Mouse (Mus musculus): ENCODE data around the gene Tmprss9. TPM values are rescaled to one million over a fixed set of nuclear protein-coding genes. Genes with fewer than 3 reads are reported as not detected.

Gene Tmprss9
- total RNA-seq, 2 experiments from 2014 or later: 0.40 to 0.62 TPM

DNA sequence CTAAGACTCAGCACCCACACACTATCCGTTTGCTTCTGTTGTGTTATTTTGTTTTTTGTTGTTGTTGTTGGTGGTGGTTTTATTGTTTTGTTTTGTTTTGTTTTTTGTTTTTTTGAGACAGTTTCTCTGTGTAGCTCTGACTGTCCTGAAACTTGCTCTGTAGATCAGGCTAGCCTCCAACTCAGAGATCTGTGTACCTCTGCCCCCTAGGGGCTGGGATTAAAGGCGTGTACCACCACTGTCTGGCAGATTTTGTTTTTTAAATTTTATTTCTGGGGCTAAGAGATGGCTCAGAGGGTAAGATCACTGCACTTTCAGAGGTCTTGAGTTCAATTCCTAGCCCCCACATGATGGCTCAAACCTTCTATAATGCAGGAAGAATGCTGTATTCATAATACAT lies 9.3 kb downstream of the Tmprss9 start:
- no peak for DNase-seq (ENCODE audit: extremely low spot score in 1 of 2, low spot score in 1 of 2)

DNA sequence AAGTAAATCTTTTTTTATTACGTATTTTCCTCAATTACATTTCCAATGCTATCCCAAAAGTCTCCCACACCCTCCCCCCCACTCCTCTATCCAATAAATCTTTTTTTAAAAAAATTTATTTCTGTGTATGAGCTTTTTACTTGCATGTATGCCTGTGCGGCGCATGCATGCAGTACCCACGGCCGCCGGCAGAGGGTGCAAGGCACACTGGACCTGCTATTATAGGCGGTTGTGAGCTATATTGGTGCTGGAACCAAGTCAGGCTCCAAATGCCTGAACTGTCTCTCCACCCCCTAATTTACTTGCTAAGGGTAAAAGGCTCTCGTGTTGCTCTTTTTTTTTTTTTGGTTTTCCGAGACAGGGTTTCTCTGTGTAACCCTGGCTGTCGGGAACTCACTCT lies 9.7 kb downstream of the Tmprss9 start:
- DNase-seq (ENCODE audit: extremely low spot score in 1 of 2, low spot score in 1 of 2): peak in 1 of 2 experiments; percentile 71

DNA sequence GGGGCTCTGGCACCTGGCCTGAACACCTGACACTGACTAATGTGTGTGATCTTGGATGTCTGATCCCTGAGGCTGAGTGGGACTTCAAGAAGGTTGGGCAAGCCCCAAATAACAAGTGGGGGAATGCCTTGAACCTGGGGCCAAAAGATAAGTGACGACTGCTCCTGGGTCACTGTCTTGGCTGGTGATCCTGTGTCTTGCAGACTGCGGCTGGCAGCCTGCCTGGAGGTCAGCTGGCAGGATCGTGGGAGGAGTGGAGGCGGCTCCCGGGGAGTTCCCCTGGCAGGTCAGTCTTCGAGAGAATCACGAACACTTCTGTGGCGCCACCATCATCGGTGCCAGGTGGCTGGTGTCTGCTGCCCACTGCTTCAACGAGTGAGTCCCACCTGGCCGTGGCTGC lies 15.5 kb downstream of the Tmprss9 start:
- DNase-seq (ENCODE audit: extremely low spot score in 1 of 2, low spot score in 1 of 2): no peak

DNA sequence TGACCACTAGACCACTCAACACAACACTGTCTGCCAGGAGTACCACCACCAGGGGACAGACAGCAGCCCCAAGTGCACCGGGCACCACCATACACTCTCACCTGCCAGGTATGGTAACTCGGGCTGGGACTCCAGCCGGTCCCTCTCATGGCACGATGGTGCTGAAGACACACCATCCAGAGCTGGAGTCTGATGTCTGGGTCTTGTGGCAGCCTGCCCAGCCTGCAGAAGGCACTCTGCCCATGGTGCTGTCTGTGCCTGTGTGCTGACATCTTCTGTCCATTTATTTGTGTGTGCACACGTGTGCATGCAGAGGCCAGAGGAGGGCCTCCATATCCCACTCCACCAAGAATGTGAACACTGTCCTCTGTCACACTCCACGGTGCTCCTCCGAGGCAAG lies 23.5 kb downstream of the Tmprss9 start:
- DNase-seq (ENCODE audit: extremely low spot score in 1 of 2, low spot score in 1 of 2): no peak

DNA sequence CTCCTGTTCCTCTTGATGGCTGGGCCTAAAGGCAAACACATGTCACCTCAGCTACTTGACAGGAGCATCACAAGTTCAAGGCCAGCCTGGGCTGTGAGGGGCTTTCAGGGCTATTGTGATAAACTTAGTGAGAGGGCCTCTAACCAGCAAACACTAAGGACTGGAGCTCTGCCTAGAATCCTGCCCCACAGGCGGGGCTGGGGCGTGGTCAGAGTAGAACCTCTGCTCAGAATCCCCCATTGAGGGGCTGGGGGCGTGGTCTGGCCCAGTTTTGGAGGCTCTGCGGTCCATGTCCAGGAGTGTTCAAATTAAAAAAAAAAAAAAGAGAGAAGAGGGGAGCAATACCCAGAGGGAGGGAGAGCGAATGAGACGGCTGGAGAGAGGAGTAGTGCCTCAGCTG lies 24.0 kb downstream of the Tmprss9 start:
- no peak for DNase-seq (ENCODE audit: extremely low spot score in 1 of 2, low spot score in 1 of 2)

DNA sequence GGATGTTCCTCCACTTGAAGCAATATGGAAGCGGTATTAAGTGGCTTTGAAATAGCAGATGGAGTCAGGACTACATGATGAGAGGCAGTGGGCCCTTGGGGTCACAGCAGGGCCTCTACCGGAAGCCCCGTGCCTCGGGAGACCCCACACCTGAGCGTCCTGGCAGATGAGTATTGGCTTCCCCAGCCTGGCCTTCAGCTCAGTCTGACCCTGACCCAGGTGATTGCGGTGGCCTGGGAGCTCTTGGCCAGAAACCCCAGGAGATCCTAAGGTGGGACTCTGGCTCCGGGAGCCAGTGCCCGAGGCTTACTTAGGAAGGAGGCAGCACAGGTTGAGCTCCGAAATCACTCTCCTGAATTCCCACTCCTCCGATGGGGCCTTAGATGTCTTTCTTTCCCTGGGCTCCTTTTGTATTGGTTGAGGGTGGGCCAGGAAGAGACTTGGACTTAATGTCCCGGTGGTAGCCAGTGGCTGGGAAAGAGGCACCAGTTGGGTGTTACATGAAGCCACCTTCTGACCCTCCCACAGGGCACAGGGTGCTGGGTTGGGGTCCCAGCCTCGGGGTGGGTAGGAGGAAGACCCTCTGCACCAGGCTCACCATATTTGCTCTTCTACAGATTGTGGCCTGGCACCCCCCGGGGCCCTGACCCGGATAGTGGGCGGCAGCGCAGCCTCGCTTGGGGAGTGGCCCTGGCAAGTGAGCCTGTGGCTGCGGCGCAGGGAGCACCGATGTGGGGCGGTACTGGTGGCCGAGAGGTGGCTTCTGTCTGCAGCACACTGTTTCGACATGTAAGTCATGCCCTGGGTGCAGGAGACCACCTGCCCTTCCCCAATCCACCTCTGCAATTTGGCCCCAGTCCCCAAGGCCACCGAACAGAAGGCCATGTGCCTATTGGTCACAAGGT lies 25.2 kb downstream of the Tmprss9 start:
- DNase-seq (ENCODE audit: extremely low spot score in 1 of 2, low spot score in 1 of 2): no peak

DNA sequence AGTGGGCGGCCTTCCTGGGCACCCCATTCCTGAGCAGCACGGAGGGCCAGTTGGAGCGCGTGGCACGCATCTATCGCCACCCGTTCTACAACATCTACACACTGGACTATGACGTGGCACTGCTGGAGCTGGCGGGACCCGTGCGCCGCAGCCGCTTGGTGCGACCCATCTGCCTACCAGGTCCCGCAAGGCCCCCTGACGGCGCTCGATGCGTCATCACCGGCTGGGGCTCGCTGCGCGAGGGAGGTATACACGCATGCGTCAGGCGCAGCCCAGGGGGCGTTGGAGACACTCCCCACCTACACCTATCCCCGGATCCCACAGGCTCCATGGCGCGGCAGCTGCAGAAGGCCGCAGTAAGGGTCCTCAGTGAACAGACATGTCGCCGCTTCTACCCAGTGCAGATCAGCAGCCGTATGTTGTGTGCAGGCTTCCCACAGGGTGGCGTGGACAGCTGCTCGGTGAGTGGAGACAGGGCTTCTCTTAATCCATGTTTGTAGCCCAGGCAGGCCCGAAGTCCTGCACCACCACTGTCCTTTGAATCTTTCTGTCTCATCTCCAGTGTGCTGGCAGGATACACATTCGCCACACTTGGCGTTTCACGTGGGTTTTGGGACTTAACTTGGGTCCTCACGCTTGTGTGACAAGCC lies 26.3 kb downstream of the Tmprss9 start:
- DNase-seq (ENCODE audit: extremely low spot score in 1 of 2, low spot score in 1 of 2): peak; percentile 48 to 51

DNA sequence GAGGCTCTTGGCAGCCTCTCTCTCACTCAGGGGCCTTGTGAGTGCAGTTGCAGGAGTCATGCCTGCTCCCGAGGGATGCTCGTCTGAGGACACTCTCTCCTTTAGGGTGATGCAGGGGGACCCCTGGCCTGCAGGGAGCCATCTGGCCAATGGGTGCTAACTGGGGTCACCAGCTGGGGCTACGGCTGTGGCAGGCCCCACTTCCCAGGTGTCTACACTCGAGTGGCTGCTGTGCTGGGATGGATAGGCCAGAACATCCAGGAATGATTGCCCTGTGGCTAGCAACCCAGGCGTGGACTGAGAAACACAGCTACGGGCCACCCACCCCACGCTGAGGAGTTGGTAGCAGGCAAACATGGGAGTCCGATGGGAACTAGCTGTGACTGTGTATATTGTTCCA lies 27.4 kb downstream of the Tmprss9 start:
- DNase-seq (ENCODE audit: extremely low spot score in 1 of 2, low spot score in 1 of 2): no peak

DNA sequence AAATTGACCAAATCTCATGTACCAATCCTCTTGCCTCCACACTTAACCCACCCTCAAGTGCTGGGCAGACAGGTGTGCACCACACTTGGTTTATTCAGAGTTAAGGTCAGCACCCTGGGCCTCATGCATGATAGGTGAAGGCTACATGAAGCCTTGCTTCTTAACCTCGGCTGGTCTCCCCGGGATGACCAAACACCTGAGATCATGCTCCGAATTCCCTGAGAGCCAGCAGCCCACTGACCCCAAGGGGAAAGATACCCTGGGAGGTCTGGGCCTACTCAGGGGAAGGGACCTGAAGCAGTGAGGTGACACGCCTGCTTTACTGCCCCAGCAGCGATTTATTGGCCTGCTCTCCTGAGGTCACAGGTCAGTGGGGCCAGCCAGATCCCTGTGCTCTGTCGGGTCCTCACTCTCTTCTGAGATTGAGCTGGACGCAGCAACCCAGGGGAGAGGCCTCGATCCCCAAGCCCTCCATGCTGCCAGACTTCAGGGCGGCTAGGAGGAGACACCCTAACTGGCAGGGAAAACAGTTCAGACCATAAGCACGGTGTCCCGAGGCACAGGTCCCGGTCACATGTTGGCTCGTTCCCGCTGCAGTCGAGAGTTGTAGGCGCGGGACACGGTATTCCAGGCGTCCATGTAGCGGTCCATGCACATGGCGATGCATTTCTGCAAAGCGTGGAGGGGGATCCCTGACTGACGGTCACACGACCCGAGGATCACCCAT lies 28.1 kb downstream of the Tmprss9 start:
- no peak for DNase-seq (ENCODE audit: extremely low spot score in 1 of 2, low spot score in 1 of 2)

DNA sequence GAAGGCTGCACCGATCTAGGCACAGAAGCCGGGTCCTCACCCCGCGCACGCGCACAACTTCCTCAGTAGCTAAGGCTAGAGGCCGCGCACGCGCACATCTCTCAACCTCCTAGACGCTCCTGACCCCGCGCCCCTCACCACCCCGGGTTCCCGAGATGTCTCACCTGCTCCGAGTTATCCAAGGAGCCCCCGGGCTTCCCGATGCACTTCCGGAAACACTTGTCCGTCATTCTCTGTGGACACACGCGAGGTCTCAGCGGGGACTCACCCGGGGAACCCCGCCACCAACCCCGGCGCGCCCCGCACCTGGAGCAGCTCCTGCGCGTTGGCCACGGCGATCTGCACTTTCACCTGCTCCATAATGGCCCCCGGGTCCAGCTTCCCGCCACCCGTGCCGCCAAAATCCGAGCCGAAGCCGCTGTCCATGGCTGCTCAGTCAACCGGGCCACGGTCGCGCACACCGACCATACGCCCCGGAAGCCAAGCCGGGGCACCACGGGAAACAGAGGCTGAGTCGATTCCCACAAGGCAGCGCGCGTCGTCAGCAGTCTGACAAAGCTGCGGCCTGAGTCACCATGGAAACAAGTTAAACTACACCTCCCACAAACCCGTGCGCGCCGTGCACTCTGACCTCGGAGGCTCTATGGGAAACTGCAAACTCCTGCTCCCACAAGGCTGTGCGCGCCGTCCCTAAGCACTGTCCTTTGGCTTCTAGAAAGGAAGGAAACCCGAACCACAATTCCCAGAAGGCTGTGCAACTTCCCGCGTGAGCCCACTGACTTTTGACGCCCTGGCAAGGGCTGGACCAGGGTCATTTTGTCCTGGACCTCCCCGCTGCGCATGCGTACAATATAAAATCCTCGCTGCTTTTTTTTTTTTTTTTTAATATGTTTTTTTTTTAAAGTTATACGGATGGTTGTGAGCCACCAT lies 28.9 kb downstream of the Tmprss9 start, which contains the start of gene Timm13:
Timm13 (minus strand) TSS at position 652 of the 930 bp plus-strand sequence.
- peak; percentile 89 to 92 for DNase-seq (ENCODE audit: extremely low spot score in 1 of 2, low spot score in 1 of 2)

DNA sequence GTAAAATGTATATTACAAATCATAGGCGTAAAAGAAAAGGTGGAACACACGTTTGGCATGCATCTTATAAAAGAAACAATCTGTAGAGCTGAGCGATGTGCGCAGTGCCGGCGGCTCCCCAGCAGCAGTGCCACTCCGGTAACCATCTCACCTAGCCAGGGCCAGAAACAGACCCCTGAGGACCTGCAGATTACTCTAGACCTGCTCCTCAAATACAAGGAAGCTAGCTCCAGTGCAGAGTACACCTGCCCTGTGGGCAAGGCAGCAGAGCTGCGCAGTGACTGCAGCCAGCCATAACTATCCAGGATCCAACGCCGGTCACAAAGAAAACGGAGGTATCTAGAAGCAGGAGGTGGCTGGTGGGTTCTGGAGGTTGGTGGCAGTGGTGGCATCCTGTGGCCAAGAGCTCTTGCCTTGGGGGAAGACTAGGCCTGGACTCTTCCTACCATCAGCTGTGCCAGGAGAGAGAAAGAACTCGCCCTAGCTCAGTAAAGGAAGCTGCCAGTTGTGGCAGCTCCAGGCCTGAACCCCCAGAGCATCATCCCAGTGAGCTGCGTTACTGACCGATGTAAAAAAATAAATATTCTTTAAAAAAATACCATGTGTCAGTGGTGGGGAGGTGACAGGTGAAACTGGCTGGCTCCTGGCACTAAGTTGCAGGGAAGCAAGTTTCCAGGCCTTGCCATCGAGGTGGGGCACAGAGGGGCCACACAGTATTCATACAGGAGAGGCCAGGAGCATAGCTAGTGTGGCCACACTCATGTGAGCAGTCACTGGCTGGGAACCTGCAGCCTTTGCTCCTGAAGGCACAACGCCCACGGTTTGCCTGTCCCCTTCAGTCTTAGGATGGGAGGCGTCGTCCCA lies 30.0 kb downstream of the Tmprss9 start:
- DNase-seq (ENCODE audit: extremely low spot score in 1 of 2, low spot score in 1 of 2): no peak

DNA sequence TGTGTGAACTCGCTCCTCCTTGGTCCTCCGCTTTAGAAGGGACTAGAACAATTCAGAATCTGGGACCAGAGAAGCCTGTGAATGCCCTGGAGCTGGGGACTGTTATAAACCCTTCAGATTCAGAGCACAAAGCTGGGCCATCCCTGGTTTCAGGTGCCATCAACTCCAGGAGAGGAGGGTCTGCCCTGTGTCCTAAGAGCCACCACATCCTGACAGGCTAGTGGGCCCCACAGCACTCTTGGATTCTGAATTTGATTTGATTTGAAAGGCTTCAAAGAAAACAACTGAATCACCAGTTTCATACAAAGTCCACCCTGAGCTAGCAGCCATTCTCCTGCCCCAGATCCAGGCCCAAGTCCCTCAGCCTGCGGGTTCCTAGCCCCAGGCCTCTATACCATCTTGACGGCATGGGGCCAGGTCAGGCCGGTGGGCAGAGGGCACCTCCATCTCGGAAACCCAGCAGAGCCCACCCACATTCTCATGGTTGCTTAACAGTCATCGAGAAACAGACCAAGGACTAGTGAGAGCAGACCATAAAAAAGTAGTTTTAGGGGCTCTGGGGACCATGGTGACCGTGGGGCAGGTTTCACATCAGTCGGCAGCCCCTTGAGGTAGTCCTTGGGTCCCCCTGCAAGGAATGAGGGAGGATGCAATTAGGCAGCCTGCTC lies 30.8 kb downstream of the Tmprss9 start:
- no peak for DNase-seq (ENCODE audit: extremely low spot score in 1 of 2, low spot score in 1 of 2)

DNA sequence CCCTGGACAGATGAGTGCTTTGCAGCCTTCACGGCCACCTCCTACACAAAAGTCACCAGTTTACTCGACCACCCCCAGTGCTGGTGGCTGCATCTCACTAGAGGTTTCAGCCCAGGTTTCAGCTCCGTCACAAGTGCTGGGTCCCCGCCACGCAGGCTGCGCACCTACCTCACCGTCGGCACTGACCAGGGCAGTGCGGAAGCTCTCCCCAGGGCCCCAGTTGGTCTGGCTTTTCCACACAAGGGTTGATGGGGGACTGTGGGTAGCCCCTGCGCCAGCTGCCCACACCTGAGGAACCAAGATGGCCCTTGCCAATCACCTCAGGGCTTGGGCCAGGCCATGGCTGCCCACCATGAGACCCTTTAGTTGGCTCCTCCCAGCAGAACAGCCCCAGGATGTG lies 31.6 kb downstream of the Tmprss9 start:
- no peak for DNase-seq (ENCODE audit: extremely low spot score in 1 of 2, low spot score in 1 of 2)

DNA sequence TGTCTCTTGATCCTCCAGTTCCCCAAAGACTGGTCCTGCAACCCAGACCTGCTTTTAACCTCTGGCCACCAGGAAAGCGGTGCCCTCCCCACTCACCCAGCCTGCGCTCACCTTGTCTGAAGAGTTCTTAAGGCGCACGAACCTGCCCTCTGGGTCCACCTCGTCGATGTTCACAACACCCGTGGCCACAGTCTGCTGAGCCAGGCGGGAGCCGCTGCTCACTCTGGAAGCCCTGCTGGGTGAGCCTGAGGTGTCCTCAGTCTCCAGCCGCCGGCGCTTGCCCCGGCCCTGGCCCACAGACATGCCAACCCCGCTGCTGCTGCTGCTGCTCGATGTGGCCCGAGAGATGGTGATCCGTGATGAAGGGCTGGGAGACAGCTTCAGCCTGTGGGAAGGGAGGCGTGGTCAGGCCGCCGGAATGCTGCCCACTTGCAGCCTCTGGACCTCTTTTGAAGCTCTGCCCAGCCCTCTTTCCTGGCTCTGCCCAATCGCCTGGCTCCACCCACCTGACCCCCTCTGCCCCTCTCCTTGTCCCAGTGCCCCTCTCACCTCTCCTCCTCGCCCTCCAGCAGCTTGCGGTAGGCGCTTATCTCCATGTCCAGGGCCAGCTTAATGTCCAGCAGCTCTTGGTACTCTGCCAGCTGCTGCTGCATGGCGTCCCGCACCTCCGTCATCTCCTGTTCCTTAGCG lies 32.5 kb downstream of the Tmprss9 start:
- no peak for DNase-seq (ENCODE audit: extremely low spot score in 1 of 2, low spot score in 1 of 2)

DNA sequence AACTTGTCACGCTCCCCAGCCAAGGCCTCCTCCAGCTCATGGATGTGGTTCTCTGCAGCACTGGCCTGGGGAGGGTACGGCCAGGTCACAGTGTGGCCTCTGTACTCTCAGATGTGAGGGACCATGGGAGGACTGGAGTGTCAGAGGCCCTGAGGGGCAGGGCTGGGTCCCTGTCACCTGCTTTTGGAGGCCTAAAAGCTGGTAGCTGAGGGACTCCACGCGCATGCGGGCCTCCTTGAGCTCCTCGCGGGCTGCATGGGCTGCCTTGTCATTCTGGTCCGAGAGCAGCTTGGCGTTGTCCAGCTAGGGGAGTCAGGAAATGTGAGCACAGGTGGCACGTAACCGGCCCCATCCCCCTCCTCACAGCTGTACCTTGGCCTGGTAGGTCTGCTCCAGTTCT lies 33.1 kb downstream of the Tmprss9 start:
- no peak for DNase-seq (ENCODE audit: extremely low spot score in 1 of 2, low spot score in 1 of 2)

DNA sequence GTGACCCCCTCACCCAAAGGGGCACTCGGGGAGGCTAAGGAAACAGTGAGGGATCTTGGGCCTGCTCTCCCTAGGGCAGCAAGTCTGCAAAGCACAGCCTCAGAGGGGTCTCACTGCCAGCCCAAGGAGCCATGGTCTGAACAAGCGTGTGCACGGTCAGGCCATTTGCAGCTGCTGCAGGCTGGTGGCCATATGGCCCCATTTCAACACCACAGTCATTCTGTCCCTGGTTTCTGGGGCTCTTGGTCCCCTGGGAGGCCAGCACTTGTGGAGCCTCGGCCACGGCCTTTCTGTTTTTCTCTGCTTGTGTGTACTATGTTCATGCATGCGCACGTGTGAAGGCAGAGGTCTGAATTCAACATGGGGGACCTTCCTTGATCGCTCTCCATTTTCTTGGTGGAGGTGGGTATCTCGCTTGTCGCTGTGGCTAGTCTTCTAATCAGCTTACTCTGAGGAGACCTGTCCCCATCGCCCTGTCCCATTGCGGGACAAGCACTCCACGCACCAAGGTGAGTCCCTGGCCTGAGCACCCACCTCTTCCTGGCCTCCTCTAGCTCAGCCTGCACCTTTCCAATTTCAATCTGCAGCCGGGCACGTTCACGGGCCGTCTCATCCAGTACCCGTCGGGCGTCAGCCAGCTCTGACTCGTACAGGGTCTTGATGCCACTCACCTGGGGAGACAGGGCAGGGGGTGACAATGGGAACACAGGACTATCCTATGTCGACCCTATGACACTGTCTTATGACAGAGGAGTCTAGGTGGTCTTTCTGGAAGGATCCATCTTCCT lies 37.9 kb downstream of the Tmprss9 start:
- no peak for DNase-seq (ENCODE audit: extremely low spot score in 1 of 2, low spot score in 1 of 2)

DNA sequence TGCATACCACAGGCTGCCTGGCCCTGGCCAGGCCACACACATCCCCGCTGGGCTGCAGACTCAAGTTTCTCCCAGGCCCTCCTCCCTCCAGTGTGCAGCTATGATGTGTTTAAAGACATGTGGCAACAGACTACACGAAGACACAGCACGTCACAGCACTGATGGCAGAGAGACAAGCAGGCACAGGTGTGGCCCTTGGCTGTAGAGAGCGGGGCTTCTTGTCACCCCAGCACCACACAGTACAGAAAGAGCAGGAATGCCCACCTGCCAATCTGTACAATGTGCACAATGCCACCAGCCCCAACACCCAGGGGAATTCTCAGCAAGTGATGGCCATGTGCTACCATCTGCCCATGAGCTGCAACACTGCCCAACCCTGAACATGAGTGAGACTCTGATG lies 39.7 kb downstream of the Tmprss9 start:
- DNase-seq (ENCODE audit: extremely low spot score in 1 of 2, low spot score in 1 of 2): no peak
